Mouse (Mus musculus) urinary bladder, postnatal 25 days (tissue): ENCODE data around the gene Apoa4.

Experiments
- DNase-seq: peaks from one replicate; pipeline ENCODE4 v3.0.0; 2022; ENCODE audit warnings: low spot score

The Apoa4 gene

GRCm38 (mm10) chr9:46240526-46241153 lies at the start of gene Apoa4:
Apoa4 (plus strand) TSS chr9:46240696.
- DNase-seq = no peak

DNA sequence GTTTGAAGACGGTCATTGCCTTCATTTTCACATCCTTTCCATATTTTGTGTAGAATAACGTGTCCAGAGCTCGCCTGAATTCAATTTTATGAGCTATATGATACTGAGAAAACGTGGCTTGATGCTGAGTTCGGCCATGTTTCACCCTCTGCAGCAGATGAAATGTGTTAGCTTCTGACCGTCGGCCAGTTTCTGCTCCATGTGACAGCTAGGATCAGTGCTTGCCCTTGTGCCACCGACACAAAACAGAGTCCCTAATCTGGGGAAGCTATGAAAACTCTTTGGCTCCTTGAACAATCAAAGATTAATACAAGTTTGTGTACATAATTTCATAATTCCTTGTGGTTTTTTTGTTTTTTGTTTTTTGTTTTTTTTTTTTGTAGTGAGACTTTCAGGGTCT lies 49.3 kb upstream of the Apoa4 start:
- no peak for DNase-seq

DNA sequence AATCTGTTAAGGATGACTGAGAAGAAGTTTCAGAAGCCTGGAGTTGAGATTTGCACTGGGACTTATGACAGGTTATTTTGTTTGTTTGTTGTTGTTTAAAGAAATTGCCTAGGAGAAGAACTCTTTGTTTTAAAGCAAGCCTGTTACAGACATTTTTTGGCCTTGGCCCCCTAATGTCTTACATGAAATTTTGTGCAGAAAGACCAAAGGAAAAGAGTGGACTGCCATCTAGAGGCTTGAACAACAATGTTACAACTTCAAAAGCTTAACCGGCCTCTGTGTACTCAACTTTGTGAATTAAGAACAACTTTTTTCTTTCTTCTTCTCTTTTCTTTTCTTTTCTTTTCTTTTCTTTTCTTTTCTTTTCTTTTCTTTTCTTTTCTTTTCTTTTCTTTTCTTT lies 48.9 kb upstream of the Apoa4 start:
- DNase-seq = no peak

DNA sequence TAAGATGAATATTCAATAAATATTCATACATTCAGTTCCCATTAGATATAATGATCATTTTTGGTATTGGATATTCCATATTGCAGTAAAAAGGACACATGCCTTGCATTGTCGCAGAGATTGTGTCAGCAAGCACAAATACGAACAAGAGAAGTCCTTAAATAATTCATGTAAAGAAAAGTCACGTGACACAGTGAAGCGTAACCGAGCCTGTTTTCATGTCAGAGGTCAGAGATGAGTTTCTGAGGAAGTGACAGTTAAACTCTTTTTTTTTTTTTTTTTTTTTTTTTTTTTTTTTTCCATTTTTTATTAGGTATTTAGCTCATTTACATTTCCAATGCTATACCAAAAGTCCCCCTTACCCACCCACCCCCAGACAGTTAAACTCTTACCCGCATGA lies 47.9 kb upstream of the Apoa4 start:
- DNase-seq = no peak

GRCm38 (mm10) chr9:46194809-46195208 lies 45.7 kb upstream of the Apoa4 start:
- DNase-seq = no peak

DNA sequence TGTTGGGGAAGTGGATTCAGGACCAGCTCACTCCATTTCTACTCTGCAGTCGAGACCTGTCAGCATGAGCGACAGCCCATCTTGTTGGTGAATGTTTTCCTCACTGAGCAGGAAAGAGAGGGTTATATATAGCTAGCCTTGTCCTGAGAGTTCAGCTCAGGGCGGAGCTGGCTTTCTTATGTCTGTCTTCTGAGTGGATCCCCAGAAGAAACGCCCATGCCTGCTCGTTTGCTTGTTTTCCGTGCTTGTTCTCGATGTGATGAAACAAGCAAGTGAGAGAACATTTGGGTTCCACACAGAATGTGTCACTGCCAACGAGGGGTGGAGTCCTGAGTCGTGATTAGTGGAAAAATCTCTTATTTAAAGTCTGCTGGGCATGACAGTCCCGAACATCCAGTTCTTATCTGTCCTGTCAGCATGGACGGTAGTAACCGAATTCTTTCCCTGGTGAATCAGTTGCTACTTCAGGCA lies 43.8 kb upstream of the Apoa4 start:
- no peak for DNase-seq

- DNase-seq = no peak
Observed at GRCm38 (mm10) chr9:46198461-46198860, 42.0 kb upstream of the Apoa4 start.

- no peak for DNase-seq
Observed at GRCm38 (mm10) chr9:46198936-46199335, 41.6 kb upstream of the Apoa4 start.

- no peak for DNase-seq
Observed at GRCm38 (mm10) chr9:46199609-46200008, 40.9 kb upstream of the Apoa4 start.

GRCm38 (mm10) chr9:46206834-46207500 lies 33.5 kb upstream of the Apoa4 start:
- DNase-seq = no peak

- no peak for DNase-seq
Observed at GRCm38 (mm10) chr9:46207501-46207869, 33.0 kb upstream of the Apoa4 start.

- DNase-seq = no peak
Observed at GRCm38 (mm10) chr9:46208401-46208974, 32.0 kb upstream of the Apoa4 start.

GRCm38 (mm10) chr9:46210473-46210872 lies 30.0 kb upstream of the Apoa4 start:
- DNase-seq = no peak

DNA sequence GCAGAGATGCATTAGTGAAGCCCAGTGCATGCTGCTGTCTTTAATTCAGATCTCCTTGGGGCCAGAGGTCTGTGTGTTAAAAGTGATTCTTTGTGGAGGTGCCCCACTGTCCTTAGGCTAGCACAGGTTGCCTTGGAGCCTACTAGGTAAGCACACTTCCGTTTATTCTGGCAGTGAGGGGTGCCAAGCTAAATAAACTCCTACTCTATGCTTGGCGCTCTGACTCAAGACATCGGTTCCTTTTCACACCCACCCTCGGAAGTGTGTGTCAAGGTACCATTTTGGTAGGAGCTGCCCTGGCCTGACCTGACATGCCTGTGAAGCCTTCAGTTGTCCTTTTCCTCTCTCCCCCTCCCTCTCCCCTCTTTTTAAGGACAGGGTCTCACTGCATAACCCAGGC lies 26.2 kb upstream of the Apoa4 start:
- DNase-seq = no peak

GRCm38 (mm10) chr9:46214946-46215337 lies 25.6 kb upstream of the Apoa4 start:
- DNase-seq = no peak

GRCm38 (mm10) chr9:46215338-46216322 lies 24.9 kb upstream of the Apoa4 start:
- no peak for DNase-seq

DNA sequence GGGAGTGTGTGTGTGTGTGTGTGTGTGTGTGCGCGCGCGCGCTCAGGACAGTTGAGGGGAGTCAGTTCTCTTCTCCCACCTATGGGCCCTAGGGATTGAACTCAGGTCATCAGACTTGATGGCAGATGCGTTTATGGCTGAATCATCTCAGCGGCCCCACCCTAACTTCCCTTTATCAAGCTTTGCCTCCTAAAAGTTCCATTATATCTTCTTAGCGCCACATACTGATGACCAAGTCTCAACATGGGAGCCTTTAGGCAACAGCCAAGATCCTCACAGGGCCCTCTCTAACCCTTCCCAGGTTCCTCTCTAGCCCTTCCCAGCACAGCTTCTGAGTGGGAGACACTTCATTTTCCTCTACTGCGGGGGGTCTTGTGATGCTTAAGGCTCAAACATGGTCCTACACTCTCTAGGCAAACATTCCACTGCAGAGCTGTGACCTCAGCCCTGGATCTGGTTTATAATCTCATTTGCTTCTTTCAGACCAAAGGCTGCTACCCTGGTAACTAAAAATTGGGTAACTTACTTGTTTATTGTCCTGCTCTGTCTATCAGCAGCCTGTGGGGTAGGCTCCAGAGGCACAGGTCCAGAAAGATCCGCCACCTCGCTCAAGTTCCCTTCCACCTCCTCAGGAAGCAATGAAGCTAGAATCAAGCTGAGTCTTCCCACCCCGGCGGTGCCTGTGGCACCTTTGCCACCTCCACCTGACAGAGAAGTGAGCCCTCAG lies 23.6 kb upstream of the Apoa4 start:
- no peak for DNase-seq

- no peak for DNase-seq
Observed at GRCm38 (mm10) chr9:46218176-46218575, 22.3 kb upstream of the Apoa4 start.

GRCm38 (mm10) chr9:46223090-46223489 lies 17.4 kb upstream of the Apoa4 start:
- no peak for DNase-seq

GRCm38 (mm10) chr9:46224101-46224500 lies 16.4 kb upstream of the Apoa4 start:
- no peak for DNase-seq

DNA sequence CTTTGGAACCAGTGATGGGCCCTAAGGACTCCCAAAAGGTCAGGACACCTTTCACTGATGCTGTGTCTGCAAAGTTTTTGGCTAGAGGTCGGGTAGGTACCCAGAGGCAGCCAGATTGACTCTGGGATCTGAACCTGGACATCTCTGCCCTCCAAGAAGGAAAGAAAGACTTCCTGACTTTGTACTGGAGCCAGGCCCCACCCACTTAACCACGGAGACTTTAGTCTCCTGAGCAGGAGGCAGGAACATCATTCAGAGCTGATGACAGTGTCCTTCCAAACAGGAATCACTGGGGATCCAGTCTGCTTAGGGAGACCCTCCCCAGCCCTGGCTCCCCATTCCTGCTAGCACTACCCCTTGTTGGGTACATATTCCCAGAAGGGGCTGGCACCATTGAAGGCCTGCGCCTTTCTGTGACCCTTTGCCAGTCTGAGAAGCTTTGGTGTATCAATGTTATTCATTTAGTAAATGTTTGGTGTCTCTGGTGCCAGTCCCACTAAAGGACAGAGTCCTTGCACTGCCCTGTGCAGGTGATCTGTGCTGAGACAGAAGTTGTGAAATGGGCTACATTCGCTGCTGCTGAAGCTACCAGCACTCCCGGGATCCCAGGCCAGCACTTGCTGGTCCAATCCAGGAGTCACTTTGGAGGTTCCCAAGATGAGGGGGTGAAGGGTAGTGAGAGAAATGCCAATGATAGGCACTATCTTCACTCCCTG lies 15.4 kb upstream of the Apoa4 start:
- DNase-seq = no peak
